Mouse (Mus musculus) MEL (cell line): ENCODE measurements around the gene Fbxo6. TPM values are rescaled to one million over a fixed set of nuclear protein-coding genes. Genes with fewer than 3 reads are reported as not detected.

Experiments
- DNase-seq: peaks from one replicate; pipeline ENCODE4 v3.0.0; 2011; ENCODE audit warnings: low read depth, low spot score
- H3K27ac ChIP-seq: 2 replicates; pipeline ENCODE4 v1.5.1; 2012; ENCODE audit warnings: low read depth, mild to moderate bottlenecking, control low read depth, low read length, moderate library complexity; ENCODE audit not compliant: control insufficient read depth
- H3K27me3 ChIP-seq, 2 experiments: fragments of 150-350 bp in 1 of 2; sonication (generic) in 1 of 2; 2 replicates each; pipeline ENCODE4 v1.6.1; 2012; ENCODE audit warnings: low read length in 2 of 2, mild to moderate bottlenecking in 2 of 2, improper control_type of control experiment in 1 of 2, moderate library complexity in 1 of 2; ENCODE audit not compliant: insufficient read depth in 2 of 2, control insufficient read depth in 1 of 2
- H3K36me3 ChIP-seq, 2 experiments: 2 replicates each; pipeline ENCODE4 v1.6.1; 2012 to 2014; ENCODE audit warnings: low read length in 2 of 2, improper control_type of control experiment in 1 of 2, inconsistent platforms in 1 of 2, mild to moderate bottlenecking in 1 of 2; ENCODE audit not compliant: insufficient read depth in 2 of 2, control insufficient read depth in 1 of 2
- H3K4me1 ChIP-seq, 2 experiments: fragments of 150-350 bp in 1 of 2; sonication (generic) in 1 of 2; 2 replicates each; pipeline ENCODE4 v1.6.1; 2012; ENCODE audit warnings: low read length in 2 of 2, improper control_type of control experiment in 1 of 2, mild to moderate bottlenecking in 1 of 2; ENCODE audit not compliant: insufficient read depth in 2 of 2, control insufficient read depth in 1 of 2
- H3K4me3 ChIP-seq, 2 experiments: fragments of 150-350 bp in 1 of 2; sonication (generic) in 1 of 2; 2 replicates each; pipeline ENCODE4 v1.5.1; 2012; ENCODE audit warnings: low read depth in 2 of 2, low read length in 2 of 2, mild to moderate bottlenecking in 2 of 2, moderate library complexity in 2 of 2, control low read depth in 1 of 2, improper control_type of control experiment in 1 of 2; ENCODE audit not compliant: control insufficient read depth in 1 of 2, insufficient read depth in 1 of 2
- H3K79me2 ChIP-seq: 2 replicates; pipeline ENCODE4 v1.6.1; 2012; ENCODE audit warnings: mild to moderate bottlenecking, low read length, moderate library complexity; ENCODE audit not compliant: control insufficient read depth, poor library complexity, insufficient read depth
- H3K9ac ChIP-seq: 2 replicates; pipeline ENCODE4 v1.6.1; 2012; ENCODE audit warnings: low read depth, mild to moderate bottlenecking, control low read depth, low read length, moderate library complexity; ENCODE audit not compliant: control insufficient read depth, poor library complexity, severe bottlenecking
- H3K9me3 ChIP-seq: fragments of 150-350 bp; sonication (generic); replicated peaks from 2 replicates; pipeline ENCODE4 v1.6.1; 2012; ENCODE audit warnings: mild to moderate bottlenecking, low read length, improper control_type of control experiment, moderate library complexity; ENCODE audit not compliant: insufficient read depth
- BHLHE40 ChIP-seq: IDR thresholded peaks from 2 replicates; pipeline ENCODE4 v1.6.1; 2012; ENCODE audit warnings: low read depth, mild to moderate bottlenecking, inconsistent platforms, low read length, improper control_type of control experiment, borderline replicate concordance
- CHD2 ChIP-seq: IDR thresholded peaks from 2 replicates; pipeline ENCODE4 v1.6.1; 2011; ENCODE audit warnings: low read length, improper control_type of control experiment
- CTCF ChIP-seq, 3 experiments: IDR thresholded peaks in 2 of 3; conservative IDR thresholded peaks in 1 of 3; 2 replicates each; pipeline ENCODE4 v1.5.1; 2011 to 2012; ENCODE audit warnings: low read length in 3 of 3, low read depth in 2 of 3, mild to moderate bottlenecking in 2 of 3, improper control_type of control experiment in 1 of 3, inconsistent platforms in 1 of 3, mixed read lengths in 1 of 3, moderate library complexity in 1 of 3; ENCODE audit not compliant: control insufficient read depth in 1 of 3, insufficient read depth in 1 of 3, poor library complexity in 1 of 3, severe bottlenecking in 1 of 3
- E2F4 ChIP-seq: IDR thresholded peaks from 2 replicates; pipeline ENCODE4 v1.6.1; 2011; ENCODE audit warnings: low read depth, low read length, improper control_type of control experiment, borderline replicate concordance
- EP300 ChIP-seq, 2 experiments: IDR thresholded peaks; 2 replicates each; pipeline ENCODE4 v1.6.1; 2011; ENCODE audit warnings: improper control_type of control experiment in 2 of 2, low read length in 2 of 2, low read depth in 1 of 2, mild to moderate bottlenecking in 1 of 2
- GABPA ChIP-seq: IDR thresholded peaks from 2 replicates; pipeline ENCODE4 v1.6.1; 2012; ENCODE audit warnings: low read depth, mild to moderate bottlenecking, inconsistent platforms, low read length, improper control_type of control experiment, moderate library complexity
- HCFC1 ChIP-seq: IDR thresholded peaks from 2 replicates; pipeline ENCODE4 v1.6.1; 2012; ENCODE audit warnings: low read depth, mild to moderate bottlenecking, inconsistent platforms, low read length, improper control_type of control experiment, moderate library complexity
- KAT2A ChIP-seq: conservative IDR thresholded peaks from 2 replicates; pipeline ENCODE4 v1.6.1; 2012; ENCODE audit warnings: low read depth, low read length, improper control_type of control experiment, inconsistent platforms
- MAFK ChIP-seq: IDR thresholded peaks from 2 replicates; pipeline ENCODE4 v1.6.1; 2011; ENCODE audit warnings: low read depth, mild to moderate bottlenecking, low read length, improper control_type of control experiment, borderline replicate concordance
- MAX ChIP-seq: IDR thresholded peaks from 2 replicates; pipeline ENCODE4 v1.6.1; 2011; ENCODE audit warnings: low read length, improper control_type of control experiment
- MAZ ChIP-seq: IDR thresholded peaks from 2 replicates; pipeline ENCODE4 v1.6.1; 2012; ENCODE audit warnings: low read depth, mild to moderate bottlenecking, inconsistent platforms, low read length, improper control_type of control experiment
- MEF2A ChIP-seq: IDR thresholded peaks from 2 replicates; pipeline ENCODE4 v1.6.1; 2014; ENCODE audit warnings: low read depth, mild to moderate bottlenecking, inconsistent platforms, low read length, improper control_type of control experiment; ENCODE audit not compliant: poor library complexity, insufficient replicate concordance, severe bottlenecking; ENCODE audit errors: extremely low read depth
- MYC ChIP-seq: IDR thresholded peaks from 2 replicates; pipeline ENCODE4 v1.6.1; 2011; ENCODE audit warnings: low read depth, mild to moderate bottlenecking, low read length, improper control_type of control experiment, moderate library complexity
- NELFE ChIP-seq: IDR thresholded peaks from 2 replicates; pipeline ENCODE4 v1.6.1; 2011; ENCODE audit warnings: low read depth, low read length, improper control_type of control experiment
- POLR2AphosphoS2 ChIP-seq: IDR thresholded peaks from 2 replicates; pipeline ENCODE4 v1.6.1; 2011; ENCODE audit warnings: low read length, improper control_type of control experiment
- POLR2AphosphoS5 ChIP-seq: IDR thresholded peaks from 2 replicates; pipeline ENCODE4 v1.6.1; 2012; ENCODE audit warnings: low read depth, borderline replicate concordance, mild to moderate bottlenecking, inconsistent platforms, low read length, moderate library complexity, mixed read lengths
- RAD21 ChIP-seq: IDR thresholded peaks from 2 replicates; pipeline ENCODE4 v1.6.1; 2011; ENCODE audit warnings: mild to moderate bottlenecking, low read depth, low read length, improper control_type of control experiment
- SMC3 ChIP-seq: IDR thresholded peaks from 2 replicates; pipeline ENCODE4 v1.6.1; 2011; ENCODE audit warnings: low read depth, low read length, improper control_type of control experiment
- TAL1 ChIP-seq: IDR thresholded peaks from 2 replicates; pipeline ENCODE4 v1.6.1; 2012; ENCODE audit warnings: mild to moderate bottlenecking, inconsistent platforms, low read length, moderate library complexity, mixed read lengths
- TBP ChIP-seq: IDR thresholded peaks from 2 replicates; pipeline ENCODE4 v1.8.0; 2011; ENCODE audit warnings: low read depth, low read length, improper control_type of control experiment
- UBTF ChIP-seq: IDR thresholded peaks from 2 replicates; pipeline ENCODE4 v1.6.1; 2012; ENCODE audit warnings: low read depth, mild to moderate bottlenecking, inconsistent platforms, low read length, improper control_type of control experiment, moderate library complexity, borderline replicate concordance; ENCODE audit not compliant: insufficient read depth
- USF2 ChIP-seq, 2 experiments: IDR thresholded peaks; 2 replicates each; pipeline ENCODE4 v1.6.1; 2011 to 2012; ENCODE audit warnings: improper control_type of control experiment in 2 of 2, low read length in 2 of 2, borderline replicate concordance in 1 of 2, inconsistent platforms in 1 of 2, low read depth in 1 of 2, mild to moderate bottlenecking in 1 of 2; ENCODE audit not compliant: insufficient read depth in 1 of 2
- ZC3H11A ChIP-seq: IDR thresholded peaks from 2 replicates; pipeline ENCODE4 v1.6.1; 2012; ENCODE audit warnings: low read depth, mild to moderate bottlenecking, inconsistent platforms, low read length, improper control_type of control experiment
- ZKSCAN1 ChIP-seq: IDR thresholded peaks from 2 replicates; pipeline ENCODE4 v1.6.1; 2012; ENCODE audit warnings: low read depth, mild to moderate bottlenecking, inconsistent platforms, low read length, improper control_type of control experiment, moderate library complexity
- ZMIZ1 ChIP-seq: IDR thresholded peaks from 2 replicates; pipeline ENCODE4 v1.6.1; 2012; ENCODE audit warnings: low read depth, mild to moderate bottlenecking, inconsistent platforms, low read length, improper control_type of control experiment, moderate library complexity
- polyA plus RNA-seq, 2 experiments: library from polyadenylated mRNA; stranded (reverse) in 1 of 2; unstranded in 1 of 2; fragments of >175 nt in 1 of 2; fragments of >200 nt in 1 of 2; gene quantifications; 2 replicates each; pipeline versions ENCODE4 v1.2.1 to v1.2.4; 2012; ENCODE audit warnings: low replicate concordance in 2 of 2, low read depth in 1 of 2; ENCODE audit not compliant: insufficient read length in 2 of 2, insufficient read depth in 1 of 2, missing spikeins in 1 of 2
- total RNA-seq: library from RNA; depleted of rRNA; stranded (reverse); fragments of 300-350 nt; gene quantifications from 2 replicates; pipeline ENCODE4 v1.2.3, GENCODE M21; 2012

Fbxo6 gene
- total and polyA plus RNA-seq, 3 experiments: 37.3 to 62.6 TPM; not detected in 1

- peaks cover 0 to 3% of the 10 kb centered on the region in 2 experiments; a peak in 2 of 4 replicates for H3K27me3 ChIP-seq
- H3K27ac ChIP-seq: no peak overlapping the region
- TF ChIP-seq USF2 (IDR thresholded peaks at IDR 0.05; ENCODE audit: borderline replicate concordance in 1 of 2, insufficient read depth in 1 of 2, low read depth in 1 of 2, low read length in 2 of 2): no peak
- no peak for TF ChIP-seq KAT2A
- TF ChIP-seq CHD2: no peak
- TF ChIP-seq ZMIZ1: no peak
- no peak for TF ChIP-seq UBTF
- TF ChIP-seq EP300 (IDR thresholded peaks at IDR 0.05; ENCODE audit: low read depth in 1 of 2, low read length in 2 of 2): no peak
- TF ChIP-seq SMC3: no peak
- no peak for TF ChIP-seq HCFC1
- TF ChIP-seq MAX: no peak
- TF ChIP-seq RAD21: no peak
- no peak for TF ChIP-seq MEF2A
- TF ChIP-seq CTCF (IDR thresholded peaks at IDR 0.05 in 2 of 3, conservative IDR thresholded peaks at IDR 0.05 in 1 of 3; ENCODE audit: control insufficient read depth in 1 of 3, insufficient read depth in 1 of 3, low read depth in 2 of 3, low read length in 3 of 3, poor library complexity in 1 of 3, severe bottlenecking in 1 of 3): no peak
- TF ChIP-seq POLR2AphosphoS5: no peak
- H3K9ac ChIP-seq: no peak overlapping the region
- H3K79me2 ChIP-seq: no peaks in the 10 kb centered on the region
- H3K4me1 ChIP-seq: peaks cover 0 to 5% of the 10 kb centered on the region in 2 experiments; a peak in 2 of 4 replicates
- no peak for DNase-seq
- no peak overlapping the region for H3K4me3 ChIP-seq
- no peaks in the 10 kb centered on the region for H3K36me3 ChIP-seq
- H3K9me3 ChIP-seq: no peaks in the 10 kb centered on the region
Observed at GRCm38 (mm10) chr4:148121362-148121761, 30.6 kb downstream of the Fbxo6 start.

- no peaks in the 10 kb centered on the region; a peak in 1 of 4 replicates for H3K36me3 ChIP-seq
- H3K27me3 ChIP-seq: peaks cover 0 to 3% of the 10 kb centered on the region in 2 experiments; a peak in 2 of 4 replicates
- no peak overlapping the region for H3K9ac ChIP-seq
- no peaks in the 10 kb centered on the region for H3K9me3 ChIP-seq
- TF ChIP-seq E2F4 (no peak), POLR2AphosphoS2 (no peak), MAFK (no peak), MAX (no peak), MYC (no peak), NELFE (no peak), MAZ (no peak), ZC3H11A (no peak), RAD21 (no peak), TAL1 (no peak), CHD2 (no peak), ZMIZ1 (no peak), USF2 (IDR thresholded peaks at IDR 0.05; ENCODE audit: borderline replicate concordance in 1 of 2, insufficient read depth in 1 of 2, low read depth in 1 of 2, low read length in 2 of 2) (no peak), BHLHE40 (no peak), TBP (no peak), SMC3 (no peak), GABPA (no peak), KAT2A (no peak), ZKSCAN1 (no peak)
- DNase-seq: no peak
- no peak overlapping the region for H3K27ac ChIP-seq
- H3K4me1 ChIP-seq: peaks cover 0 to 5% of the 10 kb centered on the region in 2 experiments; a peak in 2 of 4 replicates
- H3K79me2 ChIP-seq: no peaks in the 10 kb centered on the region
- no peak overlapping the region for H3K4me3 ChIP-seq
Observed at GRCm38 (mm10) chr4:148120555-148120954, 31.4 kb downstream of the Fbxo6 start.
